Mouse (Mus musculus) megakaryocyte, embryonic 14.5 days (primary cell): Measurements from ENCODE around the gene Atxn7l1.

ENCODE experiments used
- FLI1 ChIP-seq: IDR thresholded peaks from 2 replicates; pipeline ENCODE4 v1.6.1; 2012; ENCODE audit warnings: low read length, inconsistent platforms, mixed read lengths
- GATA1 ChIP-seq: IDR thresholded peaks from 3 replicates; pipeline ENCODE4 v1.6.1; 2012; ENCODE audit warnings: mixed read lengths, low read length, inconsistent platforms, borderline replicate concordance

DNA sequence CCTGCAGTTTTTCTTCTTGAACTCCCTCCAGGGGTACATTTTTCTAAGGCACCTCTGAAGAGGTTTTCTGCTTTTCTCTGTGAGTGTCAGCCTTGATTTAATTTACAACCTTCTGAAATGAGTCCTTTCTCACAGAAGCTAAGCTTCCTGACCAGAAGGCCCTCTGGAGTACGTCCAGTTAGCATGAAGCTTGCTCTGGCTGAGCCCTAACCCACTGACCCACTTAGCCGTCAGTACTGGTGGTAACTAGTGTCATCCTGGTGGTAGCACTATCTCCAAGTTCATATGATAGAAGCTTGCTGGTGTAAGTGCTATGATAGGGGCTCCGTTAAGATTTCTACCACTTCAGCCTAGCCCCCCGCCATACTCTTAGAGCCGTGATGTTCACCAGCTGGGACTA, 89.6 kb downstream of the Atxn7l1 start:
- TF ChIP-seq GATA1: no peak
- no peak for TF ChIP-seq FLI1
